Comparison of ENCODE assay signal across 28 mouse cellular contexts in genomic region chr8:46585576-46585975, GRCm38 (mm10). TPM values are rescaled to one million over a fixed set of nuclear protein-coding genes. Genes with fewer than 3 reads are reported as not detected.
"Had no signal": no experiment of that assay in that cellular context is flagged by ENCODE, and none has a peak within 500 bp of the region (broad histone marks: within the 10 kb centered on the region; RNA-seq: fewer than 3 reads in every experiment).

No protein-coding gene starts in this region.

- H3K4me3 ChIP-seq: heart, embryonic 10.5 days; heart, embryonic 13.5 days; heart, embryonic 15.5 days; hindbrain, embryonic 13.5 days; hindbrain, embryonic 15.5 days; intestine, embryonic 15.5 days; kidney, embryonic 15.5 days; limb, embryonic 13.5 days; limb, embryonic 15.5 days; liver, embryonic 12.5 days had no signal

- H3K27ac ChIP-seq: heart, embryonic 10.5 days; heart, embryonic 13.5 days; heart, embryonic 15.5 days; hindbrain, embryonic 13.5 days; hindbrain, embryonic 15.5 days; hindbrain, postnatal 0 days; intestine, embryonic 15.5 days; kidney, embryonic 15.5 days; kidney, postnatal 0 days; limb, embryonic 13.5 days; limb, embryonic 15.5 days; liver, embryonic 12.5 days; liver, embryonic 14.5 days had no signal

- H3K9ac ChIP-seq: heart, embryonic 13.5 days; heart, embryonic 15.5 days; hindbrain, embryonic 13.5 days; hindbrain, embryonic 15.5 days; intestine, embryonic 15.5 days; kidney, embryonic 15.5 days; limb, embryonic 13.5 days; limb, embryonic 15.5 days; liver, embryonic 12.5 days; liver, embryonic 14.5 days had no signal

- H3K4me2 ChIP-seq: heart, embryonic 13.5 days; heart, embryonic 15.5 days; hindbrain, embryonic 13.5 days; hindbrain, embryonic 15.5 days; intestine, embryonic 15.5 days; kidney, embryonic 15.5 days; limb, embryonic 13.5 days; limb, embryonic 15.5 days; liver, embryonic 12.5 days had no signal

- H3K4me1 ChIP-seq: heart, embryonic 10.5 days; heart, embryonic 13.5 days; heart, embryonic 15.5 days; hindbrain, embryonic 13.5 days; hindbrain, embryonic 15.5 days; intestine, embryonic 15.5 days; kidney, embryonic 15.5 days; limb, embryonic 15.5 days had no signal

- H3K27me3 ChIP-seq: heart, embryonic 13.5 days; heart, embryonic 15.5 days; hindbrain, embryonic 13.5 days; hindbrain, embryonic 15.5 days; intestine, embryonic 15.5 days; kidney, embryonic 15.5 days; limb, embryonic 13.5 days; limb, embryonic 15.5 days; liver, embryonic 12.5 days had no signal

- ATAC-seq: hindbrain, postnatal 0 days; intestine, embryonic 15.5 days; liver, embryonic 12.5 days had no signal

- H3K36me3 ChIP-seq: intestine, embryonic 15.5 days had no signal

- H3K9me3 ChIP-seq: heart, embryonic 10.5 days; heart, embryonic 13.5 days; heart, embryonic 15.5 days; hindbrain, embryonic 13.5 days; hindbrain, embryonic 15.5 days; intestine, embryonic 15.5 days; kidney, embryonic 15.5 days; limb, embryonic 13.5 days; limb, embryonic 15.5 days; liver, embryonic 12.5 days had no signal

- DNase-seq: gastrocnemius, postnatal 14 days; gastrocnemius, postnatal 36 days; heart, adult 18-20 months; heart, postnatal 14 days; heart, postnatal 36 days; kidney, adult 11 months; kidney, adult 2 months; kidney, adult 9 months; kidney, postnatal 14 days; kidney, postnatal 36 days; layer of hippocampus, adult 9-11 months; layer of hippocampus, postnatal 36 days; left cerebral cortex, postnatal 4 days; lung, adult 18-20 months had no signal

RNA-seq across cellular contexts. Expression of gene Cenpu, which starts 33.7 kb away (rescaled TPM):
- total RNA-seq: gastrocnemius, adult 18-20 months had no signal
